Mouse (Mus musculus): ENCODE measurements at regions not wholly inside any gene's neighbourhood (a gene's known extent, or its start where the extent isn't known, plus 50 kb on each side); places are given as distances from the start of the nearest gene placed in this dataset.
"Not testable (repeated sequence)": the region's sequence is repeated elsewhere in the genome, so short reads cannot be mapped to it uniquely, and the experiment has no call there.

GRCm38 (mm10) chr13:60471602-60472001 is 130.1 kb upstream of the Dapk1 start:
- no peak for DNase-seq (ENCODE audit: low spot score)

- no peak for DNase-seq (ENCODE audit: low spot score)
Observed at GRCm38 (mm10) chr13:60476366-60476765, 125.4 kb upstream of the Dapk1 start.

GRCm38 (mm10) chr13:60478301-60478700 is 123.4 kb upstream of the Dapk1 start:
- no peak for DNase-seq (ENCODE audit: low spot score)

GRCm38 (mm10) chr13:60479043-60479861 is 122.5 kb upstream of the Dapk1 start:
- peak; percentile 80 for DNase-seq (ENCODE audit: low spot score)

GRCm38 (mm10) chr13:60479862-60480730 is 121.7 kb upstream of the Dapk1 start:
- DNase-seq (ENCODE audit: low spot score), result peak; percentile 63

GRCm38 (mm10) chr13:60480731-60481431 is 120.9 kb upstream of the Dapk1 start:
- peak; percentile 60 for DNase-seq (ENCODE audit: low spot score)

- not testable (repeated sequence) for DNase-seq (ENCODE audit: low spot score)
Observed at GRCm38 (mm10) chr13:60481451-60481850, 120.3 kb upstream of the Dapk1 start.

GRCm38 (mm10) chr13:60481946-60482345 is 119.8 kb upstream of the Dapk1 start:
- no peak for DNase-seq (ENCODE audit: low spot score)

GRCm38 (mm10) chr13:60486105-60486504 is 115.6 kb upstream of the Dapk1 start:
- no peak for DNase-seq (ENCODE audit: low spot score)

- DNase-seq (ENCODE audit: low spot score), result no peak
Observed at GRCm38 (mm10) chr13:60486871-60487270, 114.9 kb upstream of the Dapk1 start.

GRCm38 (mm10) chr13:60488131-60488883 is 113.4 kb upstream of the Dapk1 start:
- no peak for DNase-seq (ENCODE audit: low spot score)

- no peak for DNase-seq (ENCODE audit: low spot score)
Observed at GRCm38 (mm10) chr13:60488884-60489265, 112.9 kb upstream of the Dapk1 start.

GRCm38 (mm10) chr13:60491948-60492464 is 109.7 kb upstream of the Dapk1 start:
- DNase-seq (ENCODE audit: low spot score), result no peak

- no peak for DNase-seq (ENCODE audit: low spot score)
Observed at GRCm38 (mm10) chr13:60493836-60494235, 107.9 kb upstream of the Dapk1 start.

- peak; percentile 83 for DNase-seq (ENCODE audit: low spot score)
Observed at GRCm38 (mm10) chr13:60497714-60498400, 103.9 kb upstream of the Dapk1 start.

GRCm38 (mm10) chr13:60504196-60504595 is 97.6 kb upstream of the Dapk1 start:
- DNase-seq (ENCODE audit: low spot score), result no peak

- DNase-seq (ENCODE audit: low spot score), result peak; percentile 23
Observed at GRCm38 (mm10) chr13:60507611-60508010, 94.1 kb upstream of the Dapk1 start.

GRCm38 (mm10) chr13:60508054-60508453 is 93.7 kb upstream of the Dapk1 start:
- peak; percentile 58 for DNase-seq (ENCODE audit: low spot score)

- no peak for DNase-seq (ENCODE audit: low spot score)
Observed at GRCm38 (mm10) chr13:60508856-60509255, 92.9 kb upstream of the Dapk1 start.

GRCm38 (mm10) chr13:60511101-60511500 is 90.6 kb upstream of the Dapk1 start:
- no peak for DNase-seq (ENCODE audit: low spot score)

GRCm38 (mm10) chr13:60511628-60512027 is 90.1 kb upstream of the Dapk1 start:
- no peak for DNase-seq (ENCODE audit: low spot score)

Measured in embryo, embryonic 10.5 days (tissue).